Mouse (Mus musculus) E14TG2a.4 (cell line): ENCODE results near the gene Nudt21.

Experiments used
- H3K27me3 ChIP-seq: 2 replicates; pipeline ENCODE4 v1.6.1; 2014; ENCODE audit warnings: low read length, control low read depth; ENCODE audit not compliant: insufficient read depth
- H3K36me3 ChIP-seq: 2 replicates; pipeline ENCODE4 v1.6.1; 2014; ENCODE audit warnings: low read length, control low read depth; ENCODE audit not compliant: insufficient read depth
- H3K4me1 ChIP-seq: replicated peaks from 2 replicates; pipeline ENCODE4 v1.6.1; 2014; ENCODE audit warnings: low read depth, low read length, control low read depth
- H3K4me3 ChIP-seq: replicated peaks from 2 replicates; pipeline ENCODE4 v1.5.1; 2014; ENCODE audit warnings: mild to moderate bottlenecking, low read length
- H3K9me3 ChIP-seq: 2 replicates; pipeline ENCODE4 v1.6.1; 2014; ENCODE audit warnings: low read length, control low read depth
- CTCF ChIP-seq: conservative IDR thresholded peaks from 2 replicates; pipeline ENCODE4 v1.5.1; 2014; ENCODE audit warnings: low read length
- NANOG ChIP-seq: IDR thresholded peaks from 2 replicates; pipeline ENCODE4 v1.6.1; 2014; ENCODE audit warnings: borderline replicate concordance, low read length, mixed read lengths
- POU5F1 ChIP-seq: IDR thresholded peaks from 2 replicates; pipeline ENCODE4 v1.6.1; 2014; ENCODE audit warnings: low read length, borderline replicate concordance

Gene Nudt21

GRCm38 (mm10) chr8:94035200-94035599 lies 1.6 kb downstream of the Nudt21 start:
- Histone ChIP-seq H3K36me3 (peaks cover 42% of the 10 kb centered on the region), H3K27me3 (no peaks in the 10 kb centered on the region), H3K9me3 (no peaks in the 10 kb centered on the region), H3K4me3 (peak overlapping the region; percentile 91), H3K4me1 (peaks cover 53% of the 10 kb centered on the region)
- TF ChIP-seq POU5F1 (no peak), NANOG (no peak), CTCF (no peak)

- no peaks in the 10 kb centered on the region for H3K27me3 ChIP-seq
- H3K36me3 ChIP-seq = peaks cover 44% of the 10 kb centered on the region
- H3K4me1 ChIP-seq = peaks cover 53% of the 10 kb centered on the region
- peak overlapping the region; percentile 13 for H3K4me3 ChIP-seq
- no peaks in the 10 kb centered on the region for H3K9me3 ChIP-seq
- 0 out of 2 replicates have a peak, but pooled peaks have one; percentile 14 for TF ChIP-seq NANOG
- no peak for TF ChIP-seq POU5F1
- no peak for TF ChIP-seq CTCF
Measured at GRCm38 (mm10) chr8:94033601-94034000, 3.2 kb downstream of the Nudt21 start.

GRCm38 (mm10) chr8:94029701-94030100 lies 7.1 kb downstream of the Nudt21 start:
- H3K36me3 ChIP-seq = peaks cover 77% of the 10 kb centered on the region
- H3K27me3 ChIP-seq = no peaks in the 10 kb centered on the region
- TF ChIP-seq CTCF (no peak), NANOG (no peak)
- H3K4me3 ChIP-seq = no peak overlapping the region
- H3K4me1 ChIP-seq = peaks cover 30% of the 10 kb centered on the region
- no peaks in the 10 kb centered on the region for H3K9me3 ChIP-seq

- Histone ChIP-seq H3K4me1 (no peaks in the 10 kb centered on the region), H3K9me3 (no peaks in the 10 kb centered on the region), H3K4me3 (no peak overlapping the region), H3K27me3 (no peaks in the 10 kb centered on the region), H3K36me3 (peaks cover 90% of the 10 kb centered on the region)
- no peak for TF ChIP-seq POU5F1
- no peak for TF ChIP-seq NANOG
- no peak for TF ChIP-seq CTCF
Measured at GRCm38 (mm10) chr8:94023916-94024315, 12.9 kb downstream of the Nudt21 start.

GRCm38 (mm10) chr8:94013026-94013612 lies 23.7 kb downstream of the Nudt21 start:
- peak overlapping the region; percentile 86 for H3K4me3 ChIP-seq
- H3K27me3 ChIP-seq = peaks cover 36% of the 10 kb centered on the region
- TF ChIP-seq NANOG = no peak
- no peak for TF ChIP-seq POU5F1
- no peak for TF ChIP-seq CTCF
- H3K36me3 ChIP-seq = peaks cover 12% of the 10 kb centered on the region
- peaks cover 37% of the 10 kb centered on the region for H3K4me1 ChIP-seq
- H3K9me3 ChIP-seq = no peaks in the 10 kb centered on the region

- peaks cover 36% of the 10 kb centered on the region for H3K27me3 ChIP-seq
- H3K9me3 ChIP-seq = no peaks in the 10 kb centered on the region
- peaks cover 12% of the 10 kb centered on the region for H3K36me3 ChIP-seq
- H3K4me1 ChIP-seq = peaks cover 39% of the 10 kb centered on the region
- TF ChIP-seq NANOG (no peak), POU5F1 (no peak), CTCF (no peak)
- peak within 1 kb of the TSS; percentile 86 for H3K4me3 ChIP-seq
Measured at GRCm38 (mm10) chr8:94012013-94012951, 24.5 kb downstream of the Nudt21 start, which contains the start of gene Amfr. Amfr (minus strand) TSS chr8:94012842.

GRCm38 (mm10) chr8:94011076-94012012 lies 25.5 kb downstream of the Nudt21 start:
- H3K27me3 ChIP-seq = peaks cover 36% of the 10 kb centered on the region

More at GRCm38 (mm10) chr8:94011076-94012012, 25.5 kb downstream of the Nudt21 start:
- Histone ChIP-seq H3K4me3 (peak overlapping the region; percentile 86), H3K36me3 (peaks cover 12% of the 10 kb centered on the region), H3K9me3 (no peaks in the 10 kb centered on the region), H3K4me1 (peaks cover 39% of the 10 kb centered on the region)
- TF ChIP-seq NANOG (no peak), POU5F1 (no peak), CTCF (no peak)
